Mouse (Mus musculus) neural tube, embryonic 15.5 days (tissue): ENCODE measurements around the gene Bckdhb. TPM values are rescaled to one million over a fixed set of nuclear protein-coding genes. Genes with fewer than 3 reads are reported as not detected.
A peak's percentile ranks its signal among the peaks of the same experiment; 100 is the strongest.

Experiments
- ATAC-seq: fragments of 200-750 bp; cut with Nextera tagmentation; 2 replicates; pipeline ENCODE4 v1.8.0; 2017; ENCODE audit warnings: mild to moderate bottlenecking, moderate TSS enrichment, moderate library complexity; ENCODE audit not compliant: low FRiP score
- H3K27ac ChIP-seq: fragments of 300-500 bp; sonication (generic); replicated peaks from 2 replicates; pipeline ENCODE4 v1.5.1; 2015; ENCODE audit warnings: mild to moderate bottlenecking, inconsistent platforms
- H3K27me3 ChIP-seq: fragments of 300-500 bp; sonication (generic); replicated peaks from 2 replicates; pipeline ENCODE4 v1.6.1; 2015; ENCODE audit warnings: inconsistent platforms
- H3K36me3 ChIP-seq: fragments of 300-500 bp; sonication (generic); 2 replicates; pipeline ENCODE4 v1.6.1; 2015; ENCODE audit warnings: inconsistent platforms
- H3K4me1 ChIP-seq: fragments of 300-500 bp; sonication (generic); 2 replicates; pipeline ENCODE4 v1.6.1; 2015; ENCODE audit warnings: inconsistent platforms
- H3K4me2 ChIP-seq: fragments of 300-500 bp; sonication (generic); 2 replicates; pipeline ENCODE4 v1.6.1; 2015; ENCODE audit warnings: inconsistent platforms, mild to moderate bottlenecking, moderate library complexity
- H3K4me3 ChIP-seq: fragments of 300-500 bp; sonication (generic); replicated peaks from 2 replicates; pipeline ENCODE4 v1.5.1; 2015; ENCODE audit warnings: mild to moderate bottlenecking, inconsistent platforms
- H3K9ac ChIP-seq: fragments of 300-500 bp; sonication (generic); replicated peaks from 2 replicates; pipeline ENCODE4 v1.6.1; 2015; ENCODE audit warnings: mild to moderate bottlenecking, inconsistent platforms
- H3K9me3 ChIP-seq: fragments of 300-500 bp; sonication (generic); replicated peaks from 2 replicates; pipeline ENCODE4 v1.6.1; 2016; ENCODE audit warnings: inconsistent platforms
- WGBS: fragments of 180-500 bp; shearing (Covaris S2); methylation state at CpG from one replicate; pipeline ENCODE4 v1.1.7; 2015; ENCODE audit warnings: mixed read lengths; 5-methylcytosine and 5-hydroxymethylcytosine counted together
- polyA plus RNA-seq: library from polyadenylated mRNA; unstranded; fragments of >200 nt; fragmentation: Nextera tagmentation; extraction: Ambion mirVana; gene quantifications from 2 replicates; pipeline ENCODE4 v1.2.1, GENCODE M21; 2015

Gene Bckdhb
- polyA plus RNA-seq, 1 experiment from 2014 or later, result 43.4 TPM

DNA sequence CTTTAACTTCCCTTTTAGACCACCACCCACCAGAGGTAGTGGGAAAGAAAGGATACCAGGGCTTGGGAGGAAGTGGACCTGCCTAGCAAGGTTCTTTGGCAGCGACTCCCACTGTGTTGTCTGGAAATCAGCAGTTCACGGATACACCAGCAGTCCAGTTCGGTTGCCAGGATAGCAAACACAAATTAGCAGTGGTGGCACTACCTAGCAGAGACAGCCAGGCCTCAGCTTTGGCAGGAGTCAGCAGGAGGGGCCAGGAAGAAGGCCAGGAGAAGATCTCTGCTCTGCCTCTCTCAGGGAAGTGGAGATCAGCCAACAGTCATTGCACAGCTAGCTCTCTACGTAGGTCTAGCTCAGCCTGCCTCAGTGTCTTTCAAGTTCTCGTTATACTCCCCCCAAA, 159.7 kb downstream of the Bckdhb start:
- Histone ChIP-seq H3K27me3 (no peaks in the 10 kb centered on the region), H3K9ac (no peak overlapping the region), H3K4me2 (no peak overlapping the region), H3K9me3 (no peaks in the 10 kb centered on the region), H3K4me1 (no peaks in the 10 kb centered on the region), H3K36me3 (no peaks in the 10 kb centered on the region), H3K27ac (no peak overlapping the region), H3K4me3 (no peak overlapping the region)
- ATAC-seq, result no peak
- 85% methylated on average over 5 of the region's 5 CpGs for WGBS

DNA sequence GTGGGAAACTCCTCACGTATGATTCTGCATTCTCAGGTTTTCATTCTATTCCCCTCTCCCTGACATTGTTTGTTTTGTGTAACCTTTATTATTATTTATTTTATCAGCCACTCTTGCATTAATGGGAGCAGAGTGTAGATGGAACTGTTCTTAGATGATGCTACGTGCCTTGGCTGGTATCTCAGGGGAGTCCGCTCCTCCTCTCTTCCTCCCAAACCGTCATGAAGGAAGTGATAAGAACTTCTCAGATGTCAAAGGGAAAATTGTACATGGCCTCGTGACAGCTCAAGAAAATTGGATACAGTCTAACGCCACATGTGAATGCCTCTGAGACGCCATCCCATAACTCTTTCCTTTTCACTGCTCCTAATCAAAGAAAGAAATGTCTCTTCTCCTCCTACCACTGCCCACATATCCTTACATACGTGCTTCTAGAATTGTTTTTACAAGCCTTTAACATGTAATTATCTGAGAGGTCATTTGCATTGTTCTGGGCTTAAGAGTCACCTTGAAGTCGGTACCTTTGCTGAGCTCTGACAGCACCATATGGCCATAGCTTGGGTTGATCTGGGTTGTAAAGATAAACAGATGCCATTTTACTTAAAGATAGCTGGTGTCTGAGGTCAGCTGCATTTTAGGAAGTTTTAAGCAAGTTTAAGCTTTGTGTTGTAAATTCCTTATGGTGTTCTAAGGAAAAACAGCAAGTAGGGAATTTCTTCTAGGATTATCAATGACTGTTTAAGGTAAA, 165.5 kb downstream of the Bckdhb start:
- no peaks in the 10 kb centered on the region for H3K9me3 ChIP-seq
- no peak for ATAC-seq
- no peaks in the 10 kb centered on the region for H3K4me1 ChIP-seq
- no peak overlapping the region for H3K4me2 ChIP-seq
- no peak overlapping the region for H3K27ac ChIP-seq
- H3K36me3 ChIP-seq, result no peaks in the 10 kb centered on the region
- no peak overlapping the region for H3K9ac ChIP-seq
- 80% methylated on average over 9 of the region's 9 CpGs for WGBS
- no peak overlapping the region for H3K4me3 ChIP-seq
- no peaks in the 10 kb centered on the region for H3K27me3 ChIP-seq

DNA sequence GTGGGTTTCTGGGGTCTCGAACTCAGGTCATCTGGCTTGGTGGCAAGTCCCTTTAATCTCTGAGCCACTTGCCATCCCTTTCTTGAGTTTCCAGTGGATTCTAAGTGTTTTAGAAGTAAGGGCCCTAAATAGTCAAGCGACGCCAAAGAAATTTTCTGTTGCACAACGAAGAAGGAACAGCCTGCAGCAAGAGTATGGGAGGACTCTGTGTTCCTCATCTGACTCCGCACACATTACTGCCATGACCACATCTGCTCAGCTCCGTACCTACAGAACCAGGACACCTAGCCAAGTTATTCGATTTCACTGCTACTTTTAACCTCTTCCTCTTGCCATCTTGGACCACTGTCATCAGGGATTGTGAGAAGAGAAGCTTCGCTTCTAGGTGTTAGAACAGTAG, 168.0 kb downstream of the Bckdhb start:
- ATAC-seq, result no peak

DNA sequence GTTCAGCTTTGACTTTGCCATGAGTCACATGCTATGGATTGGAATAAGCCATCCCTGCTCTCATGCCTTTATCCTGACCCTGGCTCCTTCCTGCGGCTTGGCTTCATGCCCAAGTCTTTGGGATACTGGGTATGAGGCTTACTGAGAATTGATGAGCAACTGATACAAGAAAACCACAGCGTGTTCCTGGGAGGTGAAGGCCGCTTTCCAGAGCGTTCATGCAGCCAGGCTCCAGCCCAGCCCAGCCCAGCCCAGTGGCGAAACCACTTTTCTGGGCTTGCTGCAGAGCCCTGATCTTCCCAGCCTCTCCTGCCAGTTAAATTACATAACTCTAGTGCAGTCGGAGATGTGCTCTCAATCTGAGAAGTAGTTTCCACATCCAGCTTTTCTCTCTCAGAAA, 169.2 kb downstream of the Bckdhb start:
- H3K4me1 ChIP-seq, result no peaks in the 10 kb centered on the region
- 80% methylated on average over 6 of the region's 6 CpGs for WGBS
- H3K4me2 ChIP-seq, result no peak overlapping the region
- no peak overlapping the region for H3K9ac ChIP-seq
- H3K27ac ChIP-seq, result no peak overlapping the region
- H3K36me3 ChIP-seq, result no peaks in the 10 kb centered on the region
- H3K27me3 ChIP-seq, result no peaks in the 10 kb centered on the region
- H3K9me3 ChIP-seq, result no peaks in the 10 kb centered on the region
- ATAC-seq, result no peak
- H3K4me3 ChIP-seq, result no peak overlapping the region

More for the DNA sequence above, 168.0 kb downstream of the Bckdhb start:
- Histone ChIP-seq H3K4me3 (no peak overlapping the region), H3K9ac (no peak overlapping the region), H3K9me3 (no peaks in the 10 kb centered on the region), H3K4me2 (no peak overlapping the region), H3K4me1 (no peaks in the 10 kb centered on the region), H3K36me3 (no peaks in the 10 kb centered on the region), H3K27ac (no peak overlapping the region), H3K27me3 (no peaks in the 10 kb centered on the region)
- 96% methylated on average over 8 of the region's 8 CpGs for WGBS

DNA sequence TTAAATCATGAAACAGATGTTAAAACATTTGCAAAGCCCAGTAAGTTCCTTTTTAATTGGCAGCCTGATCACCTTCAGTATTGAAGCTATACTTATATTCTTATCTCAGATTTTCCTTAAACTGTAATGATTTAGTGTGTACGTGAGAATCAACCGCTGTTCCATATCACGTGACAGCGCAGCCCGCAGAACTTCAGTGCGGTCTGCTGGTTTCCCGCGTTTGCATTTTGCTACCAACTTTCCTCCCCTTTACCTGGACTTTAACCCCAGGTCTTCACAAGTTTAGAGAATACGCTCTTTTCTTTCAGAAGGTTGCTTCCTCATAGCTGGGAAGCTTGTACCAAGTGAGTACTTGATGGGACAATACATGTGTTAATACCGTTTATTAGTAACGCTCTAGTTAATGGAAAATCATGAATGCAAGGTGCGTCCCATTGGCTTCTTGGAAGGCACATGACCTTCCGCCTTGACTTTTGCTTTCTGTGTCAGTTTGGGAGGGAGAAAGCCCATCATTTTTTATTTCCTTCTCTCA, 171.6 kb downstream of the Bckdhb start:
- Histone ChIP-seq H3K27ac (no peak overlapping the region), H3K9ac (no peak overlapping the region), H3K4me3 (no peak overlapping the region), H3K9me3 (no peaks in the 10 kb centered on the region), H3K4me2 (no peak overlapping the region), H3K27me3 (no peaks in the 10 kb centered on the region), H3K4me1 (no peaks in the 10 kb centered on the region), H3K36me3 (no peaks in the 10 kb centered on the region)
- 96% methylated on average over 13 of the region's 13 CpGs for WGBS
- no peak for ATAC-seq

DNA sequence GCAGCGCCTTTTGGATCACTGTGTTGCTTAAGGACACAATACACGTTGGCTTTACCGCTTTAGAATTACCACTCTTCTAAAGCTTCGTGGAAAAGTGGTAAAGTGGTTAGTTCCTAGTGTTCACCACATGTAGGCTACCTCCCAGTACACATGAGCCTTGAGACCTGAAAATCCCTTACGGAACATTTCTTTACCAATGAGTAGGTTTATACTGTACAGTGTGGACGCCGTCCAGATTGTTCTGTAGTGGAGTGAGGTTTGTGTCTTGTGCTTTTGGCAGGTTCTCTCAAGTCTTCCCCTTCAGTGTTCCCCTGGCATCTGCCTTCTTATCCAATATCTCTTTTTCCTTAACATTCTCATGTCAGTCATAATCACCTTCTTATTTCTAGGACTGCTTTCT, 178.4 kb downstream of the Bckdhb start:
- no peak for ATAC-seq
- H3K4me1 ChIP-seq, result peaks cover 7% of the 10 kb centered on the region
- no peaks in the 10 kb centered on the region for H3K27me3 ChIP-seq
- H3K27ac ChIP-seq, result no peak overlapping the region
- H3K4me3 ChIP-seq, result no peak overlapping the region
- 90% methylated on average over 7 of the region's 7 CpGs for WGBS
- no peaks in the 10 kb centered on the region for H3K9me3 ChIP-seq
- no peak overlapping the region for H3K9ac ChIP-seq
- no peaks in the 10 kb centered on the region for H3K36me3 ChIP-seq
- H3K4me2 ChIP-seq, result no peak overlapping the region

DNA sequence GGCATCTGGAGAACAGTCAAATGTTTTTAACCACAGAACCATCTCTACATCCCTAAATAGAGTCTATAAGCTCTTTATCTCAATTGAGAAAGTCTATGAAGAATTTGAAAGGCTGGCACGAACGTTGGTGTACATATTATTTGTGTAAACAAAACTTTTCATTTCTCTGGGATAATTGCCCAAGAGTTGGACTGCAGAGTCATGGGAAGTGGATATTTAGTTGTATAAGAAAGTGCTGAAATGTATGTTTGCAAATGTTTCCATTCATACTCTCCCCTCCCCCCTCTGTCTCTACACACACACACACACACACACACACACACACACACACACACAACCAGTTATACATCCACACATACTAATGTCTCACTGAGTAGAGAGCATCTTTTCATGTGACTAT, 181.5 kb downstream of the Bckdhb start:
- no peaks in the 10 kb centered on the region for H3K27me3 ChIP-seq
- no peak overlapping the region for H3K4me3 ChIP-seq
- 88% methylated on average over 2 of the region's 2 CpGs for WGBS
- H3K36me3 ChIP-seq, result no peaks in the 10 kb centered on the region
- no peak for ATAC-seq
- no peaks in the 10 kb centered on the region for H3K9me3 ChIP-seq
- H3K4me1 ChIP-seq, result peaks cover 23% of the 10 kb centered on the region
- no peak overlapping the region for H3K27ac ChIP-seq
- no peak overlapping the region for H3K4me2 ChIP-seq
- H3K9ac ChIP-seq, result no peak overlapping the region

DNA sequence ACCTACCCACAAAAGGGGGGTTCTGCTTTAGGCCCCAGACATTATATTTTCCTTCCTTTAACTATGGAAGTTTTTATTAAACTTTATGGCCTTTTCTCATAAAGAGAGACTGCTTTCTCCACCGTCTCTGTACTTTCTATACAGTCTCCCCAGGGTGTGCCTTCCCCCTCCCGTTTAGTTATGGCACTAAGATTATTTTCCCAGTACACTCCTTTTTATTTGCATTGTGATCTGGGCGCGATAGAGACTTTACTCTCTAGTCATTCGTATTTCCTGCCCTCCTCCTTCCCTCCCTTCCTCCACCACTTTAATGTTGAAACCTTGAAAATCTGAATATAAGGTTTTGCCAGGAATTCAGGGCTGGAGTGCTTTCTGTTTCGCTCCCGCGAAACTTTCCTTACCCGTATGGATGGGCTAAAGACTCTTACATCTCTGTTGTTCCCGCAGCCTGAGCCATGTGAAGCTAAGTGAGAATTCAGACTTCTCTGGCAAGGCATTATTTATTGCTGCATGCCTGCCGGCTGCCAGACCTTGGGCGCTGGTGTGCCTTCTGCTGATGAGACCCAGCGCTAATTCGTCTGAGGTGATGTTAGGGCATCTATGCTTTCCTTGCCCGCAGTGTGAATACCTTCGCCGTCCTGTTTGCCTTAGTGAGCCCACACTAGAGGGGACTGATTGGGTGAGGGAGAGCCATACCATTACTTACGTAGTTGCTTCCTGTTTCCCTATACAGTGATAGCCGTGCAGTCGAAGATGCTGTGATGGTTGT, 182.3 kb downstream of the Bckdhb start:
- no peak for ATAC-seq
- H3K9ac ChIP-seq, result no peak overlapping the region
- 36% methylated on average over 20 of the region's 20 CpGs for WGBS
- H3K4me2 ChIP-seq, result peak overlapping the region; percentile 41
- no peaks in the 10 kb centered on the region for H3K9me3 ChIP-seq
- H3K4me1 ChIP-seq, result peaks cover 29% of the 10 kb centered on the region
- no peak overlapping the region for H3K27ac ChIP-seq
- no peak overlapping the region for H3K4me3 ChIP-seq
- no peaks in the 10 kb centered on the region for H3K27me3 ChIP-seq
- H3K36me3 ChIP-seq, result no peaks in the 10 kb centered on the region

DNA sequence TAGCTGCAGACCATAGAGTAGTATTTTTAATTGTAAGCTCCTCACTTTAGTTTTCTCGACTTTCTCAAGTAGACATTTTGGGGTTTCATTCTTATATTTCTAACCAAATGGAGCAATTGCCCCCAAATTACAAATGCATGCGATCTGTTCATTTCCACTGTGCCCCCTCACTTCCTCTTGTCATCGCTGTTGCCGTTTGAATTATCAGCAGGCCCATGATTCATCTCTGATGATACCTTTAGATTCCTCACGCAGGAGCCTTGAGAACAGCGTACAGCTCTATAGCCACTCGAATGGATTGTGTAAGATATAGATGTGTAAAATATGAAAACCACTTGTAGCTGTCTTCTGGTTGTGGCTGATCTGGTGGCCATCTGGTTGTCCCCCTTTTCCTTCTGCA, 183.6 kb downstream of the Bckdhb start:
- Histone ChIP-seq H3K4me2 (no peak overlapping the region), H3K4me3 (no peak overlapping the region), H3K27me3 (no peaks in the 10 kb centered on the region), H3K9ac (no peak overlapping the region), H3K27ac (no peak overlapping the region), H3K4me1 (peaks cover 33% of the 10 kb centered on the region), H3K9me3 (no peaks in the 10 kb centered on the region), H3K36me3 (no peaks in the 10 kb centered on the region)
- 94% methylated on average over 7 of the region's 7 CpGs for WGBS
- no peak for ATAC-seq

DNA sequence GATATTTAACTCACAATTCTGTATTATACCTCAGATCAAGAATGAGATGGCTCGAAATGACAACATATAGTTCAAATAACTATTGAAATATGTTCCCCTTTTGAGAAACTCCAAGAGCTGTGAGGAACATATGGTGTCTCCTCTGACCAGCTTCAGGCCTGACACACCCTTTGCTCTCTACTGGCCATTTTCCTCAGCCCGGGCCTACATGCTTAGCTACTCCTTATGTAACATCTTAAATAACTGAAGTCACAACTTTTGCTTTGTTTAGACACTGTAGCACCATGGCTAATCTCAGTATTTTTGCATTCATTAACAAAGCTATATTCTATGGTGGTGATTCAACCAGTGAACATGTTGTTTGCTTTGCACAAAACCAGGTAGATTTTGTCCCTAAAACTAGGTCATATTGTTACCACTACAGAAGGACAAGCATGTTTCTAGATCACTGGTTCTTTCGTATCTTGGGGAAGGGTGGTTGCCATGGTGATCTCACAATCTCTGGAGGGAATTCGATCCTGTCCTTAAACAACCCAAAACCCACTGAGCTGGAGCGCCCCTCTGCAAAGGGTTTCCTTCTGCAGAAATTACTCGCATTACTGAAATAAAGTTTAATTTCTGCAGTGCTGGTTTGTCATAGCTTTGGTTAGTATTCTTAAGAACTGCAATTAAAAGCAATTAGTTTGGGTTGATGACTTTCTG, 185.0 kb downstream of the Bckdhb start:
- Histone ChIP-seq H3K36me3 (no peaks in the 10 kb centered on the region), H3K27me3 (no peaks in the 10 kb centered on the region), H3K4me2 (no peak overlapping the region), H3K9ac (no peak overlapping the region), H3K27ac (no peak overlapping the region), H3K9me3 (no peaks in the 10 kb centered on the region), H3K4me3 (no peak overlapping the region), H3K4me1 (peaks cover 33% of the 10 kb centered on the region)
- 0 out of 2 replicates have a peak, but pooled peaks have one; percentile 43 for ATAC-seq
- 37% methylated on average over 6 of the region's 6 CpGs for WGBS

DNA sequence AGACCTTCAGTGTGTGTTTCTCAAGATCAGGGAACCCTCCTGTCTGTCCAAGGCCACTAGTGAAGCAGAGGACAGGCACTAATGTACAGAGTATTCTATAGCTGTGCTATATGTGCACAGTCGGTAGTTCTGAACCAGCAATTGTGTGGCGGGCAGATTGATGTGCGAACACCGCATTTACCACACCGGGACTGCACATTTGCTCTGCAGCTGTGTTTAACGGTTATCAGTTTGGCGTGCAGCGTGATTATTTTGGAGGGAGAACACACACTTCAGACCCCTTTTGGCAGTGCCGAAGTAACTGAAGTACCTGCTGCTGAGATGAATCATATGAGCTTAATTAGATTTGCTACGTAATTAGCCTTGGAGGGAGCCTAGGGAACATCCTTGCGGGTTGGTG, 185.7 kb downstream of the Bckdhb start:
- Histone ChIP-seq H3K27ac (0 out of 2 replicates have a peak overlapping the region, but pooled peaks have one; percentile 59), H3K36me3 (no peaks in the 10 kb centered on the region), H3K9ac (no peak overlapping the region), H3K4me1 (peaks cover 33% of the 10 kb centered on the region), H3K4me2 (peak overlapping the region; percentile 38), H3K9me3 (no peaks in the 10 kb centered on the region), H3K4me3 (no peak overlapping the region), H3K27me3 (no peaks in the 10 kb centered on the region)
- ATAC-seq, result peak; percentile 56
- WGBS, result 23% methylated on average over 11 of the region's 11 CpGs
